Mouse (Mus musculus) testis, adult 2 months (tissue): Measurements from ENCODE around the gene Slc30a10.

ENCODE experiments used
- CTCF ChIP-seq: fragments of 200-500 bp; IDR thresholded peaks from 2 replicates; pipeline ENCODE4 v1.5.1; 2012; ENCODE audit warnings: low read depth, mild to moderate bottlenecking, inconsistent platforms, low read length, moderate library complexity; ENCODE audit not compliant: control insufficient read depth, insufficient read depth, insufficient replicate concordance
- POLR2A ChIP-seq: fragments of 200-500 bp; IDR thresholded peaks from 2 replicates; pipeline ENCODE4 v1.6.1; 2012; ENCODE audit warnings: low read depth, mild to moderate bottlenecking, inconsistent platforms, low read length, moderate library complexity; ENCODE audit not compliant: control insufficient read depth

DNA sequence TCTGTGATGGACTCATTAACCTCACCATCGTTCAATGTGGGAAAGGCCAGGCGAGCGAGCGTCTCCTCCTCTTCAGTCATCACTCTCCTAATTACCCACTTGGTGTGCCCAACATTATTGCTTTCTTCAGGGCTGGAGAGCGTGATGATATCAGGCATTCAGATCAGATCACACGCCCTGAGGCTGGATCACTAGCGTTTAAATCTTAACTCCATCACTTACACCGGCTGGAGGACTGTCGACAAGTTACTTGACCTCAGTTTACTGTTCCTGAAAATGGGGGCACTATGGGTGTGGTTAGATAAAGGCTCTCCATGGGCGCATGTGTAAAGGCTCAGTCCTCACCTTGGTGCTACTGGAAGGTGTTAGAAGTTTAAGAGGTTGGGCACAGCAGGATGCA is 61.4 kb downstream of the Slc30a10 start:
- TF ChIP-seq CTCF = no peak
- no peak for TF ChIP-seq POLR2A
